In genomic region chr2:168776238-168776637, GRCm38 (mm10) we compare ENCODE assay signal across 19 mouse cellular contexts. TPM values are rescaled to one million over a fixed set of nuclear protein-coding genes. Genes with fewer than 3 reads are reported as not detected.
"Had no signal": no experiment of that assay in that cellular context is flagged by ENCODE, and none has a peak within 500 bp of the region (broad histone marks: within the 10 kb centered on the region; RNA-seq: fewer than 3 reads in every experiment).

No protein-coding gene starts in this region.

- H3K9me3 ChIP-seq: kidney, embryonic 15.5 days; limb, embryonic 15.5 days; midbrain, embryonic 15.5 days; neural tube, embryonic 13.5 days; stomach, embryonic 15.5 days had no signal

- H3K27me3 ChIP-seq: limb, embryonic 15.5 days; midbrain, embryonic 15.5 days; neural tube, embryonic 13.5 days; stomach, embryonic 15.5 days had no signal

- H3K4me2 ChIP-seq: kidney, embryonic 15.5 days; limb, embryonic 15.5 days; lung, embryonic 14.5 days; midbrain, embryonic 11.5 days; midbrain, embryonic 15.5 days; neural tube, embryonic 13.5 days; stomach, embryonic 15.5 days had no signal

- ATAC-seq: intestine, embryonic 16.5 days; midbrain, embryonic 15.5 days had no signal

- H3K36me3 ChIP-seq: kidney, embryonic 15.5 days; limb, embryonic 15.5 days; midbrain, embryonic 15.5 days; neural tube, embryonic 13.5 days; stomach, embryonic 15.5 days had no signal

- H3K27ac ChIP-seq: kidney, embryonic 15.5 days; limb, embryonic 15.5 days; midbrain, embryonic 15.5 days; neural tube, embryonic 13.5 days; stomach, embryonic 15.5 days had no signal

- DNase-seq: kidney, adult 2 months; kidney, postnatal 14 days; layer of hippocampus, postnatal 36 days; lung, embryonic 14.5 days; lung, postnatal 10 days; lung, postnatal 4 days; retina, postnatal 1 day; right cerebral cortex, postnatal 4 days; spleen, adult 18-20 months; thymus, postnatal 36 days had no signal

- H3K4me3 ChIP-seq: kidney, embryonic 15.5 days; limb, embryonic 15.5 days; midbrain, embryonic 15.5 days; neural tube, embryonic 13.5 days; stomach, embryonic 15.5 days had no signal

- H3K9ac ChIP-seq: kidney, embryonic 15.5 days; limb, embryonic 15.5 days; lung, embryonic 14.5 days; midbrain, embryonic 15.5 days; neural tube, embryonic 13.5 days; stomach, embryonic 15.5 days had no signal

- H3K4me1 ChIP-seq: kidney, embryonic 15.5 days had no signal

RNA-seq across cellular contexts. Expression of gene Sall4, which starts 8.5 kb away (rescaled TPM):
- total RNA-seq: megakaryocyte, adult 5-6 weeks had no signal
- polyA plus RNA-seq: kidney, adult 2 months; thymus, postnatal 0 days had no signal
